Mouse (Mus musculus) right cerebral cortex, postnatal 10 days (tissue): Measurements from ENCODE around the gene Trak2.
"Not testable (repeated sequence)": the region's sequence is repeated elsewhere in the genome, so short reads cannot be mapped to it uniquely, and the experiment has no call there.

Source experiments
- DNase-seq, 2 experiments: peaks; one replicate each; pipeline ENCODE4 v3.0.0; 2021; ENCODE audit warnings: low spot score in 2 of 2

The Trak2 gene

GRCm38 (mm10) chr1:58889826-58890546 lies 83.2 kb downstream of the Trak2 start:
- DNase-seq = no peak

GRCm38 (mm10) chr1:58885646-58886045 lies 87.6 kb downstream of the Trak2 start:
- DNase-seq = no peak

- not testable (repeated sequence) for DNase-seq
Measured at GRCm38 (mm10) chr1:58883279-58883678, 90.0 kb downstream of the Trak2 start.

GRCm38 (mm10) chr1:58879291-58879690 lies 93.9 kb downstream of the Trak2 start:
- DNase-seq = not testable (repeated sequence)

- DNase-seq = not testable (repeated sequence)
Measured at GRCm38 (mm10) chr1:58876500-58876899, 96.7 kb downstream of the Trak2 start.

GRCm38 (mm10) chr1:58860586-58860985 lies 112.6 kb downstream of the Trak2 start:
- DNase-seq = not testable (repeated sequence)

- not testable (repeated sequence) for DNase-seq
Measured at GRCm38 (mm10) chr1:58859738-58860365, 113.4 kb downstream of the Trak2 start.

- DNase-seq = peak in 1 of 2 experiments; percentile 26
Measured at GRCm38 (mm10) chr1:58859131-58859530, 114.1 kb downstream of the Trak2 start.

- not testable (repeated sequence) for DNase-seq
Measured at GRCm38 (mm10) chr1:58856811-58857210, 116.4 kb downstream of the Trak2 start.
